Mouse (Mus musculus): ENCODE measurements around the gene Vps13a.
"Not testable (repeated sequence)": the region's sequence is repeated elsewhere in the genome, so short reads cannot be mapped to it uniquely, and the experiment has no call there.

The Vps13a gene

GRCm38 (mm10) chr19:16780790-16781384, at the start of gene Vps13a:
Gene Vps13a, minus strand, starts transcription at chr19:16780933.
- DNase-seq: peak; percentile 93

GRCm38 (mm10) chr19:16827657-16828056, 46.9 kb upstream of the Vps13a start:
- DNase-seq: no peak

GRCm38 (mm10) chr19:16825228-16825627, 44.5 kb upstream of the Vps13a start:
- no peak for DNase-seq

- DNase-seq: no peak
These were observed 34.1 kb upstream of the Vps13a start for GRCm38 (mm10) chr19:16814848-16815247.

DNA sequence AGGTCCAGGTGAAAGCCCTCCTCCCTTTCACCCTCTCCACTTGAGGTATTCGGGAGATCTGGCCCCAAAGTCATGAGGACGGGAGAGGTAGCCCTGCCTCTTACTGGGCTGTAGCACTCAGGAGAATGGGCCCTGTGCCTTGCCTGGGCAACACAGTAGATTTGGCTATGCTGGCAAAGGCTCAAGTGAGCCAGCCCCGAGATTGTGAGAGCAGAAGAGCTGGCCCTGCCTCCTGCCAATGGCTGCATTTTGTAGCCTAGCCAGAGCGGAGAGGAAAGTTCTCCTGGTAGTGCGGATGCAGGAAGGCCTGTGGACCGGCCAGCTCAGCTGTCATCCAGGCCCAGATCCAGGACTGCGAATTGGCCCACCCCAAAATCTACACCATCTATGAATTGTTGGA, 32.6 kb upstream of the Vps13a start:
- no peak for DNase-seq

DNA sequence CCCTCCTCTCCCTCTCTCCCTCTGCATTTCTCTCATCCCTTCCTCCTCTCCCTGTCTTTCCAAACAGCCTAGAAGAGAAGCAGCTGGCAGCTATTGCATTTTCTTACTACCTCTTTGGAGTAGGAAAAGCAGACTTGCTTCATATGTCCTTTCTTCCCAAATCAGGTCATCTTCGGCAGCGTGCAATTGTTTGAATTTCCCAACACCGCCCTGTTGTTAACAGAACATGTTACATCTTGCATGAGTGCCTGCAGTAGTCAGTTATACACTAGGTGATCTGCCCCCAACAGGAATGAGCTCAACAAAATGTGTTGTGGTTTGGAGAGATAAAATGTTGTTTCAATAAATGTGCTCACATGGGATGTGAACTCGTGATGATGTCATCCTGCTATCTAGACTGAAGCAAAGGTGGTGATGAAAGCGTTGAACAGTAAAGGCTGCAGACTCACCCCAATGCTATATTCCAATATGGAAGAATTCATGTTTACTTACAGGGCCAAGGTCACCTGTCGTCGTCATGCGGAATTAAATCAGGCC, 31.4 kb upstream of the Vps13a start:
- no peak for DNase-seq

DNA sequence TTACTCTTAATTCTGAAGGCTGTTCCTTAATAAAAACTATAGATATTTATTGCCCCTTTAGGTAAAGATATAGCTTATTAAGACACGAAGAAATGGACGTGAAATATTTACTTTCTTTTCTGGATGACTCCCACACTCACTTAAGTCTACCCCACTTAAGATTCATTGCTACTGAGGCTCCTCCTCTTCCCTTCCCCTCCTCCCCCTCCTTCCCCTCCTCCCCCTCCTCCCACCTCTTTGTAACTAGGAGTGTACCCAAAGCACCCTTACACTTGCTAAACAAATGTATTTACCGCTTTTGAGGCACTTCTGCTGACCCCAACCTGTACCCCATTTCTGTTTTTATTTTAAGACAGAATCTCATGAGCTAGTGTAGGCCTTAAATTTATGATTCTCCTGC, 24.4 kb upstream of the Vps13a start:
- DNase-seq: no peak

DNA sequence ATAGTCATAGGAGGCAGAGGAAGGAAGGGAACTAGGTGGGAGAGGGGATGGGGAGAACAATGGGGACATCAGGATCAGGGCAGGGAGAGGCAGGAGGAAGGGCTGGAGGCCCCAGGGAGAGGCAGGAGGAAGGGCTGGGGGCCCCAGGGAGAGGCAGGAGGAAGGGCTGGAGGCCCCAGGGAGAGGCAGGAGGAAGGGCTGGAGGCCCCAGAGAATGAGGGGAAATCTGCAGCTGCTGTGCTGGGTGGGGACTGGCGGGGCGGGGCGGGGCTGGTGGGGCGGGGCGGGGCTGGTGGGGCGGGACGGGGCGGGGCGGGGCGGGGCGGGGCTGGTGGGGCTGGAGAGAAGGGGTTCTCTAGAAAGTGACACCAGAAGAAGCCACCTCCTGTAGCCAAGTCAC, 23.8 kb upstream of the Vps13a start:
- DNase-seq: no peak

DNA sequence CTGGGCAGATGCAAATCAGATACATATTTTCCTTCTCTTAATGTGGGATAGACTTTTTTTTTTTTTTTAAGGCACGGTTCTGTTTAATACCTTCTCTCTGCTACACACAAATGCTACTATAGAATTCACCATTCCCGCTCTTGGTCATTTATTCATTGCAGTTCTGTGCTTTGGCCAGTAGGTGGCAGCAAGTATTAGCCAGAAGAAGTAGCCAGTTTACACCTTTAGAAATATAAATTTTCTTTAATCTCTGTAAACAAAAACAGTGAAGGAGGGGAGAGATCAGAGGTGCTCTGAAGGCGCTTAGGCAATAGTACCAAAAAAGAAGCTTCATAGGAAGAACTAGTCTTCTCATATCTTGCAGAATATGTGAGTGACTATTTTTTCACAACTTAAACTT, 22.0 kb upstream of the Vps13a start:
- DNase-seq: peak; percentile 13

DNA sequence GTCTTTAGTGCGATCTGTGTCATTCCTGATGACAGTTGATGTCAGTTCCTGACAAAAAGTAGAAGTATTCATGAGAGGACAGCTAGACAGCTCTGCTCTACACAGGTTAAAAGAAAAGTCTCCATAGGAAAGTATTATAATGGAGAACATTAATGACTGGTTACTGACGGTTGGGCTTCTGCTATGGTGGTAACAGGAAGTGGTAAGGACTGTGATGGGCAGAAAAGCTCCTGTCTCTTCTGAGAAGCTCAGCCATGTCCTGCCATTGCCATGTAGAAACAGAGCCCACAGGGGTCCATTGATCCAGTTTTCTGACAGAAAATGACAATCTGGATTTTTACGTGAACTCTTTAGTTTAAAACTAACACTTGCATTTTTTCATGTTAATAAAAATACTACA, 21.4 kb upstream of the Vps13a start:
- DNase-seq: no peak

- no peak for DNase-seq
These were observed 17.2 kb upstream of the Vps13a start for GRCm38 (mm10) chr19:16797923-16798322.

DNA sequence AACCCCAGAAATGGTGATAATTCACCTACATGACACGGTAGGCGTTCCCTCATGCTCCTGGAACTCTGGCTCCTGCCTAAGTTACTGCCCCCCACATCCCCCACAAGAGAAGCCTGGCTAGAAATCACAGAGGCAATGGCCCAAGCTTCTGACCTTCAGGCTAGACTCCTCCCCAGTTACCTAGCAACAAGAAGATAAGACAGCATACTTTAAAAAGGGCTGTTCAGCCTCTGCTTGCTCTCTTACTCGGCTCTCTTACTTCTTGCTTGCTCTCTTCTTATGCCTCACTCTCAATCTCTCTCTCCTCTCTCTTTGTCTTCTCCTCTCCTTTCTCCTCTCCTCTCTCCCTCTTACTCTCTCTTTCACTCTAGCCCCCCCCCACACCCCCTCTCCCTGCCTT, 13.8 kb upstream of the Vps13a start:
- DNase-seq: not testable (repeated sequence)

DNA sequence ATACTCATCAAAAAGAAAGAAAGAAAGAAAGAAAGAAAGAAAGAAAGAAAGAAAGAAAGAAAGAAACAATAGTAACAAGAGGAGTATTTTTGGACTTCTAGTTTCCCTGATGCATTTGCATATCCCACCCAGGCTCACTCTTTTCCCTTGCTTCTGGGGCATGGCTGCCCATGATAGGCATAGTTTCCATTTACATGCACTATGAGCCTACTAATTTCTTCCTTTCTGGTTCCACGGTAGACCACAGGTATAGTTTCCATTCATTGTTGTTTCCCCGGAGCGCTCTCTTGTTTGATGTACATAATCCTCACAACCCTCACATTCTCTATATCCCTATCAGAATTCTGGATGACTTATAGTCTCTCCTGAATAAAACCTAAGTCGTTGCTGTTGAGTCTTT, 9.2 kb upstream of the Vps13a start:
- no peak for DNase-seq

GRCm38 (mm10) chr19:16784879-16785278, 4.1 kb upstream of the Vps13a start:
- no peak for DNase-seq

- peak; percentile 60 for DNase-seq
These were observed 780 bp upstream of the Vps13a start for GRCm38 (mm10) chr19:16781406-16782019.

DNA sequence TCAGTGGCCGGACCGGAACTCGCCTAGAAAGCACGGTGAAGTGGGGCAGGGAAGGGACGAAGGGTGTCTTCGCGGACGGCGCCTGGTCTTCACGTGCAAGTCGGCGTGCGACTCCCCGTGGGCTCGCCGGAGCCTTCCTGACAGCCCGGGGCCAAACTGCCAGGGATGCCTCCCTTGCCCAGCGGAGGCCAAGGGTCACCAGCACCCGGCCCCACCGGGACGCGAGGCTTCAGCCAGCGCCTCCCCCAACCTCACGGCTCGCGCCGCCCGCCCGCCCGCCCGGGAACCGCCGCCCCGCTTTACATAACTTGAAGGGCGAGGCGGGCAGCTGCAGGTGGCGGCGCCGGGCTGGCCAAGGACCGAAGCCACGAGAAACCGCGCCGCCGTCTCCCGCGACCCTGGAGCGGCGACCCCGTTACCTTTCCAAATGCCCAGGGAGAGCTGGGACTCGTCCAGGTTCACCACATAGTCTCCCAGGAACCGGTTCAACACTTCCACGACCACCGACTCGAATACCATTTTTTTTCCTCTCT, 416 bp downstream of the Vps13a start:
- peak; percentile 84 for DNase-seq

DNA sequence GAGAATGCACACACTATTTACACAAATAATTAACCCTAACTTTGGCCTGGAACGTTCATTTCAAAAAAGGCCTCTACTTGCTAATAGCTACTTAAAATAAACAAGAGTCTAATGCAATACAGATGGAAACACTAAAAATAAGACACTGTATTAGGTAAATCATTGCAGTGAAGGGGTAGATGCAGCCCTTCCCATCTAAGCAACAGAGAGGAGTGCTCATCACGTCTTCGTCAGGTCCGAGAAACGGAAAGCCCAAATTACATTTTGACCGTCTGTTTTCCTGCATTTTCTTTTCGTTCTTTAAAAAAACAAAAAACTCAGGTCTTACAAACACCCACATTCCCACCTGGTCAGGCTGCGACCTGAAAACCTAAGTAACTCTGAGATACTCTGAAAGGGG, 947 bp downstream of the Vps13a start:
- no peak for DNase-seq

DNA sequence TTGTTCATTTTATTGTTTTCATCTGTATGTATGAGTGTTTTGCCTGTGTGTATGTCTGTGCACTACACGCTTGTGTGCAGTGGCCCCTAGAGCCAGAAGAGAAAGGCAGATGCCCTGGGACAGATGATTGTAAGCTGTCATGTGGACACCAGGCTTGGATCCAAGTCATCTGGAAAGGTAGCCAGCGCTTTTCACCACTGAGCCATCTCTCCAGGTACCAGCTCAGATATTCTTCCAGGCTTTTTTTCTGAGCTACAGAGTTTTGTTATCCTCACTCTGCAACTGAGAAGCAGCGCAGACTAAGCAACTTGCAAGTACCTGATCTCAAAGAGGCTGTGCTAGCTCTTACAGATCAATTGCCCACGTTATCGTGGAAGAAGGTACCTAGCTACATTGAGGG, 1.5 kb downstream of the Vps13a start:
- DNase-seq: peak; percentile 36

- DNase-seq: no peak
These were observed 2.2 kb downstream of the Vps13a start for GRCm38 (mm10) chr19:16778578-16778977.

GRCm38 (mm10) chr19:16777901-16778300, 2.8 kb downstream of the Vps13a start:
- DNase-seq: no peak

DNA sequence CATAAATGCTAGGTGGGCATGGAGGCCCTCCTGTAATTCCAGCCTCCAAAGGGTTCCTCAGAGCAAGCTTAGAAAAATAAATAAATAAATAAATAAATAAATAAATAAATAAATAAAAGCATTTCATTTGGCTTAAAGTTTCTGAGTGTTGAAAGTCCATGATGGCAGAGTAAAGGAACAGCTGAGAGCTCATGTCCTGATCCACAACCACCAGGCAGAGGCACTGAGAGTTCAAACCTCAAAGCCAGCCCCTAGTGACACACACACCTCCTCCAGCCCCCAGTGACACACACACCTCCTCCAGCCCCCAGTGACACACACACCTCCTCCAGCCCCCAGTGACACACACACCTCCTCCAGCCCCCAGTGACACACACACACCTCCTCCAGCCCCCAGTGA, 3.3 kb downstream of the Vps13a start:
- DNase-seq: not testable (repeated sequence)

DNA sequence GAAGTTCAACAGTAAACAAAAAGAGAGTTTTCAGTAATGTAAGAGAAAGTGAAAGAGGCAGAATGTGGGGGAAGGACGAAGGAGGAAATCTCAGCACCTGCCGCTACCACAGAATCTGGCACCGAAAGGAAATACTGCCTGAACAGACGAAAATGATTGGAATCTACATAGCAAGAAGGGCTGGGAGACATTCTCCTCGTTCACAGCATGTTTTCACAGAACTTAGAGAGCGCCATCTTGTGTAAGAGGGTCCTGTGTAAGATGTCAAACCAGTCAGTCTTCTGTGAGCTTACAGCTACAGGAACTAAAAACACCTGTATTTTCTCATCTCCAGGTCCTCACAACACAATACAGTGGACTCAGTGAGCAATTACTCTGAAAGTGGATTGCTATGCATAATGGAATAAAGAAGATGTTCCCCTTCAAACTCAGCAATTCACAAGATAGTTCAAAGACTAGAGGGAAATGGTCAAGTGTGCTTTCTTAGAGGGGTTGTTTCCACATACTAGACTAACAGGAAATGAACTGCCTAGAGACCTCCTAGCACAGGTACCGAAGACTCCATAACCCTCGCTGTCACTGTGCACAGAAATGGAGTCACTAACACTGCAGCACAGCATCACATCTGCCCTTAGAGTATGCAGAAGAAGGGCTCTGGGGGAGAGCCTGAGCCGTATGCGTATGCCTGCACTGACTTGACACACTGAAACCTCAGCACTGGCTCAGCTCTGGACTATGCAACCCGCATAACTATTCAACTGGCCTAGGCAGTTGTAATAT, 7.3 kb downstream of the Vps13a start:
- no peak for DNase-seq

- no peak for DNase-seq
These were observed 13.3 kb downstream of the Vps13a start for GRCm38 (mm10) chr19:16767407-16767806.

DNA sequence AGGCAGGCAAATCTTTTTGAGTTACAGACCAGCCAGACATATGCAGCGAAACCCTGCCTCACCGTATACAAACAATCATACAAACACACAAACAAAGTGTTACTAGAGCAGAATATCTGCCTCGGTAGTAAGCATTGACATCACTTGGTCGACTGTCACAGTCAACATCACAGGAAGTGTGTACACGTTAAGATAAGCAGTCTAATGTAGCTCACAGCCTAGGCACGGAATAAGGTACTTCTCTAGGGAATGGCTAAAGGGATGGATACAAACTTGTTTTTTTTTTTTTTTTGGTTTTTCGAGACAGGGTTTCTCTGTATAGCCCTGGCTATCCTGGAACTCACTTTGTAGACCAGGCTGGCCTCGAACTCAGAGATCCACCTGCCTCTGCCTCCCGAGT, 23.3 kb downstream of the Vps13a start:
- DNase-seq: not testable (repeated sequence)

Measured in kidney, adult 11 months (tissue).